Mouse (Mus musculus): ENCODE measurements at regions not wholly inside any gene's neighbourhood (a gene's known extent, or its start where the extent isn't known, plus 50 kb on each side); places are given as distances from the start of the nearest gene placed in this dataset.

GRCm38 (mm10) chr4:131340993-131341695 lies 397.0 kb downstream of the Matn1 start:
- Histone ChIP-seq H3K4me3 (no peak overlapping the region), H3K27me3 (peaks cover 19% of the 10 kb centered on the region), H3K4me2 (no peak overlapping the region), H3K9me3 (replicated peaks) (no peaks in the 10 kb centered on the region), H3K27ac (no peak overlapping the region), H3K9ac (no peak overlapping the region), H3K36me3 (no peaks in the 10 kb centered on the region), H3K4me1 (replicated peaks) (no peaks in the 10 kb centered on the region)
- ATAC-seq (replicated peaks; ENCODE audit: insufficient number of reproducible peaks, insufficient read depth, low FRiP score, low read depth), result no peak
- WGBS, result 38% methylated on average over 9 of the region's 9 CpGs

GRCm38 (mm10) chr4:131346727-131347126 lies 402.5 kb downstream of the Matn1 start:
- Histone ChIP-seq H3K4me2 (no peak overlapping the region), H3K36me3 (no peaks in the 10 kb centered on the region), H3K9me3 (replicated peaks) (no peaks in the 10 kb centered on the region), H3K4me1 (replicated peaks) (no peaks in the 10 kb centered on the region), H3K27me3 (peaks cover 19% of the 10 kb centered on the region; the same call in 1 of the 2 replicates), H3K27ac (no peak overlapping the region), H3K9ac (no peak overlapping the region), H3K4me3 (no peak overlapping the region)
- no peak for ATAC-seq (replicated peaks; ENCODE audit: insufficient number of reproducible peaks, insufficient read depth, low FRiP score, low read depth)
- WGBS, result 68% methylated on average over 3 of the region's 3 CpGs

GRCm38 (mm10) chr4:131350268-131350667 lies 406.1 kb downstream of the Matn1 start:
- Histone ChIP-seq H3K4me1 (replicated peaks) (no peaks in the 10 kb centered on the region), H3K4me2 (no peak overlapping the region), H3K36me3 (no peaks in the 10 kb centered on the region), H3K27ac (no peak overlapping the region), H3K27me3 (peaks cover 8% of the 10 kb centered on the region; the same call in 1 of the 2 replicates), H3K9me3 (replicated peaks) (no peaks in the 10 kb centered on the region), H3K9ac (no peak overlapping the region), H3K4me3 (no peak overlapping the region)
- no peak for ATAC-seq (replicated peaks; ENCODE audit: insufficient number of reproducible peaks, insufficient read depth, low FRiP score, low read depth)
- whole genome bisulfite sequencing, result 56% methylated on average over 7 of the region's 7 CpGs

GRCm38 (mm10) chr4:131354908-131355307 lies 410.7 kb downstream of the Matn1 start:
- no peak overlapping the region for H3K9ac ChIP-seq
- H3K36me3 ChIP-seq, result no peaks in the 10 kb centered on the region
- H3K27me3 ChIP-seq, result peaks cover 7% of the 10 kb centered on the region; the same call in 1 of the 2 replicates
- H3K27ac ChIP-seq, result no peak overlapping the region
- H3K9me3 ChIP-seq (replicated peaks), result no peaks in the 10 kb centered on the region
- peaks cover 8% of the 10 kb centered on the region; the same call in 1 of the 2 replicates for H3K4me1 ChIP-seq (replicated peaks)
- no peak overlapping the region for H3K4me3 ChIP-seq
- ATAC-seq (replicated peaks; ENCODE audit: insufficient number of reproducible peaks, insufficient read depth, low FRiP score, low read depth), result no peak
- WGBS, result 92% methylated on average over 3 of the region's 3 CpGs
- no peak overlapping the region for H3K4me2 ChIP-seq

- peaks cover 4% of the 10 kb centered on the region; the same call in 1 of the 2 replicates for H3K27me3 ChIP-seq
- no peak overlapping the region for H3K4me3 ChIP-seq
- no peak overlapping the region for H3K4me2 ChIP-seq
- WGBS, result 77% methylated on average over 12 of the region's 12 CpGs
- peaks cover 8% of the 10 kb centered on the region; the same call in 1 of the 2 replicates for H3K4me1 ChIP-seq (replicated peaks)
- no peak overlapping the region for H3K27ac ChIP-seq
- no peak for ATAC-seq (replicated peaks; ENCODE audit: insufficient number of reproducible peaks, insufficient read depth, low FRiP score, low read depth)
- H3K9ac ChIP-seq, result no peak overlapping the region
- no peaks in the 10 kb centered on the region for H3K36me3 ChIP-seq
- no peaks in the 10 kb centered on the region for H3K9me3 ChIP-seq (replicated peaks)
These were observed 411.4 kb downstream of the Matn1 start for GRCm38 (mm10) chr4:131355526-131355991.

- Histone ChIP-seq H3K36me3 (no peaks in the 10 kb centered on the region), H3K27me3 (peaks cover 4% of the 10 kb centered on the region; the same call in 1 of the 2 replicates), H3K4me2 (no peak overlapping the region), H3K27ac (no peak overlapping the region), H3K4me3 (no peak overlapping the region), H3K9me3 (replicated peaks) (no peaks in the 10 kb centered on the region), H3K9ac (no peak overlapping the region), H3K4me1 (replicated peaks) (peaks cover 8% of the 10 kb centered on the region; the same call in 1 of the 2 replicates)
- 71% methylated on average over 12 of the region's 12 CpGs for WGBS
- no peak for ATAC-seq (replicated peaks; ENCODE audit: insufficient number of reproducible peaks, insufficient read depth, low FRiP score, low read depth)
These were observed 412.1 kb downstream of the Matn1 start for GRCm38 (mm10) chr4:131356316-131356715.

GRCm38 (mm10) chr4:131363030-131363429 lies 418.8 kb downstream of the Matn1 start:
- Histone ChIP-seq H3K4me1 (replicated peaks) (peaks cover 6% of the 10 kb centered on the region; the same call in 1 of the 2 replicates), H3K9me3 (replicated peaks) (no peaks in the 10 kb centered on the region), H3K27me3 (no peaks in the 10 kb centered on the region), H3K36me3 (no peaks in the 10 kb centered on the region), H3K4me2 (no peak overlapping the region), H3K9ac (no peak overlapping the region), H3K27ac (no peak overlapping the region), H3K4me3 (no peak overlapping the region)
- ATAC-seq (replicated peaks; ENCODE audit: insufficient number of reproducible peaks, insufficient read depth, low FRiP score, low read depth), result no peak
- WGBS, result 59% methylated on average over 1 of the region's 1 CpGs

GRCm38 (mm10) chr4:131364671-131365252 lies 420.6 kb downstream of the Matn1 start:
- Histone ChIP-seq H3K9ac (no peak overlapping the region), H3K27me3 (no peaks in the 10 kb centered on the region), H3K36me3 (no peaks in the 10 kb centered on the region), H3K4me3 (no peak overlapping the region), H3K9me3 (replicated peaks) (no peaks in the 10 kb centered on the region), H3K27ac (no peak overlapping the region), H3K4me2 (no peak overlapping the region), H3K4me1 (replicated peaks) (0 out of 2 replicates have a peak, but pooled peaks cover 3% of the 10 kb centered on the region)
- 30% methylated on average over 6 of the region's 6 CpGs for WGBS
- no peak for ATAC-seq (replicated peaks; ENCODE audit: insufficient number of reproducible peaks, insufficient read depth, low FRiP score, low read depth)

GRCm38 (mm10) chr4:131366006-131366405 lies 421.8 kb downstream of the Matn1 start:
- H3K9ac ChIP-seq, result no peak overlapping the region
- 0 out of 2 replicates have a peak, but pooled peaks cover 3% of the 10 kb centered on the region for H3K4me1 ChIP-seq (replicated peaks)
- H3K4me3 ChIP-seq, result no peak overlapping the region
- H3K27ac ChIP-seq, result no peak overlapping the region
- no peak for ATAC-seq (replicated peaks; ENCODE audit: insufficient number of reproducible peaks, insufficient read depth, low FRiP score, low read depth)
- no peaks in the 10 kb centered on the region for H3K27me3 ChIP-seq
- H3K36me3 ChIP-seq, result no peaks in the 10 kb centered on the region
- H3K4me2 ChIP-seq, result no peak overlapping the region
- no peaks in the 10 kb centered on the region for H3K9me3 ChIP-seq (replicated peaks)
- 66% methylated on average over 2 of the region's 2 CpGs for WGBS

- Histone ChIP-seq H3K4me1 (replicated peaks) (0 out of 2 replicates have a peak, but pooled peaks cover 3% of the 10 kb centered on the region), H3K4me3 (no peak overlapping the region), H3K4me2 (no peak overlapping the region), H3K9me3 (replicated peaks) (no peaks in the 10 kb centered on the region), H3K27me3 (no peaks in the 10 kb centered on the region), H3K36me3 (no peaks in the 10 kb centered on the region), H3K27ac (no peak overlapping the region), H3K9ac (no peak overlapping the region)
- ATAC-seq (replicated peaks; ENCODE audit: insufficient number of reproducible peaks, insufficient read depth, low FRiP score, low read depth), result no peak
- 77% methylated on average over 1 of the region's 1 CpGs for WGBS
These were observed 422.5 kb downstream of the Matn1 start for GRCm38 (mm10) chr4:131366656-131367055.

- Histone ChIP-seq H3K4me3 (no peak overlapping the region; the same call in 1 of the 2 replicates), H3K4me1 (replicated peaks) (peaks cover 10% of the 10 kb centered on the region; the same call in 1 of the 2 replicates), H3K9me3 (replicated peaks) (no peaks in the 10 kb centered on the region), H3K4me2 (peak overlapping the region; percentile 41), H3K36me3 (no peaks in the 10 kb centered on the region), H3K9ac (no peak overlapping the region), H3K27me3 (no peaks in the 10 kb centered on the region), H3K27ac (no peak overlapping the region)
- 33% methylated on average over 16 of the region's 16 CpGs for WGBS
- ATAC-seq (replicated peaks; ENCODE audit: insufficient number of reproducible peaks, insufficient read depth, low FRiP score, low read depth), result 0 out of 2 replicates have a peak, but pooled peaks have one; percentile 16
These were observed 428.3 kb downstream of the Matn1 start for GRCm38 (mm10) chr4:131372517-131372916.

All from heart, embryonic 15.5 days (tissue).